Mouse (Mus musculus): ENCODE results near the gene Nmnat2.

The Nmnat2 gene

DNA sequence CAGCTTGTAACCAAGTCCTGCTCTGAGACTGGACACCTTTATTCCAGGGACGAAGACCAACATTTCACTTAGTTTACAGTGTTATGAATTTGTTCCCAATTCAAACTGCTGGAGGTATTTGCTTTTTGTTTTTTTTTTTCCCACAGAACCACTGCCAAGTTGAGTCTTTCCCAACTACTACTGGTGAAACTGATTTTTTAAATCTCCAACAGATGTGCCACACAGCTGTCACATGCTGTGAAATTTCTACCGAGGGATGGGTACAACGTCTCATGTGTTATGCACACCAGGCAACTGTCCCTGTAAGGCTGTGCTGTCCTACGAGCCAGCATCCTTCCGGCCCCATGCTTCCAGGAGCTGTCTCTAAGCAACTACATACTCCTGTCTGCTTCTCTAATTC, 213.5 kb downstream of the Nmnat2 start:
- no peak for DNase-seq (ENCODE audit: low spot score in 2 of 2)

Data from urinary bladder, adult 18-20 months (tissue).